Mouse (Mus musculus) 3134 (cell line): ENCODE measurements around the gene Gm16867.
"Not testable (repeated sequence)": the region's sequence is repeated elsewhere in the genome, so short reads cannot be mapped to it uniquely, and the experiment has no call there.

ENCODE experiments used
- DNase-seq: peaks from one replicate; pipeline ENCODE4 v3.0.0-alpha.2; 2011; ENCODE audit warnings: low spot score; ENCODE audit not compliant: insufficient read length; ENCODE audit errors: extremely low read depth

Gene Gm16867

DNA sequence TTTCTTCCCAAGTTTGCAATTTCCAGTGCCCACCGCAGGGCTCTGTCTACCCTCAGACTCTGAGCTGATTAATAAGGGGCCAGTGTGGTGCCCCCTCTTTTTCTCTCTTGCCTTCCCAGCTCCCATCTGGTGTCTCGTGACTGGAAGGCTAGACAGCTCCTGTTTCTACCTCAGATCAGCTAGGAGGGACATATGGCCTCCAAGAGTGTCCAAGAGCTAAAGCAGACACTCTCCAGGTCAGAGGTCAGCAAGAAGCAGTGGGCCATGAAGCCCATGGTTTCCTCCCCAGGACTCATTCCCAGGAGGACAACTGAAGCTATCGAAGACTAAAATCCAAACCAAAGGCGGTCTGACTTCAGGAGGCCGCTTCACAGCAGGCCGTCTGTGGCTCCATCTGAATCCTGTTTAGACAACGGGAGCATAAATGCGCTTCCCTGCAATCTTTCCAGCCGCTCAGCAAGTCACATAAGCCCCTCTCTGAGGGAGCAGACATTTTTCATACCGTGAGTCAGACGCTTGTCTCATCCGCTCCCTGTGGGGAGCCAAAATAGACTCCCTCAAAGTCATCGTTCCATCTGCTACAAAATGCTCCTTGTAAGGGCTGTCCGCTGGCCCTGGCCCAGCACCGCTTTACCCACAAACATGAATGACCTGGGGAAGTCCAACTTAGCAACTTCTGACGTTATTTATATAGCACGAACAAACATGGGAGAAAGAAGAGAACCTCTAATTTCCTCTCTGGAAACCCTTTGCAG, 35.4 kb downstream of the Gm16867 start:
- DNase-seq = not testable (repeated sequence)

DNA sequence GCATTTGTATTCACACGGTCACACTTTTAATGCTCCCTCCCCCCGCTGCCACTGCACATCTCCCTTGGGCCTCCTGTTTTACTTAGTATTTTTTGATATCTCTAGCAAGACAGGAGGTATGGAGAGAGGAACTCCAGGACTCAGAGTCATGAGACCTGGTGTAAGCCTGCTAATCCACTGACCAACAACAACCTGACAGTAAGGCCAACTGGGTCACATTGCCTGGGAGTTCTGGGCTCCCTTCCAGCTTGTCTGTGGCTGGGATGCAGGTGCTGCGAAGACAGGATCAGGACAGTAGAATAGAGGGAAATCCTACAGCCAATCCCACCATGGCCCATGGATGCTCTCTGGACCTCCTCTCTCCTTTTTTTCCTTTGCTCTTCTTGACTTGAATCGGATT, 38.7 kb downstream of the Gm16867 start:
- DNase-seq = not testable (repeated sequence)

DNA sequence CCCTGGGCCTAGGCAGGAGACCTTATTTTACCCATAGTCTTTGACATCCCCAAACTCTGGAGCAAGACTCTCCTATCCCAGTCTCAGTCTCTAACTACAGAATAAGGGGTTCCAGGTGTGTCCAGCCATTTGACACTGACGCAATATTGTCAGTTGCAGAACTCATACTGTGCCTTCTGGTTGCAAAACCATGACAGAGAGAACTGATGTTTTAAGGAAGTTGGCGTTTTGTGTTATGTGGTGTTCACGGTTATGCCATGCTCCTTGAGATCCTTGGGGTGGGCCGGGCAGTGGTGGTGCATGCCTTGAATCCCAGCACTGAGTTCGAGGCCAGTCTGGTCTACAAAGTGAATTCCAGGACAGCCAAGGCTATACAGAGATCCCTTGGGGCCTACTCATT, 45.5 kb downstream of the Gm16867 start:
- not testable (repeated sequence) for DNase-seq

DNA sequence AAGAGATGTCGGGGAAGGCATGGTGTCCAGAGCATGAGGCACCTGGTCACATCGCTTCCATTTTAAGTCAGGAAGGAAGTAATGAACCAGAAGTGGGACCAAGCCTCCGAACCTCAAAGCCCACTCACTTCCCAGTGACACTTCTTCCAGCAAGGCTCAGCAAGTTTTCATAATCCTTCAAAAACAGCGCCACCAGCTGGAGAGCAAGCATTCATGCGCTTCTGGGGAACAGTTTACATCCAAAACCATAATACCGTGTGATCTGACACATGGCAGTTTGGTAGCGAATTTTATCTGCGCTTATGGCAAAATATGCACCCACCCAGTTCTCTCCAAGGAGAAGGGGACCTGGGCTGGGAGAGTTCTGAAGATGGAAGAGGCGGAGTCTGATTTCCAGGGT, 48.5 kb downstream of the Gm16867 start:
- not testable (repeated sequence) for DNase-seq

DNA sequence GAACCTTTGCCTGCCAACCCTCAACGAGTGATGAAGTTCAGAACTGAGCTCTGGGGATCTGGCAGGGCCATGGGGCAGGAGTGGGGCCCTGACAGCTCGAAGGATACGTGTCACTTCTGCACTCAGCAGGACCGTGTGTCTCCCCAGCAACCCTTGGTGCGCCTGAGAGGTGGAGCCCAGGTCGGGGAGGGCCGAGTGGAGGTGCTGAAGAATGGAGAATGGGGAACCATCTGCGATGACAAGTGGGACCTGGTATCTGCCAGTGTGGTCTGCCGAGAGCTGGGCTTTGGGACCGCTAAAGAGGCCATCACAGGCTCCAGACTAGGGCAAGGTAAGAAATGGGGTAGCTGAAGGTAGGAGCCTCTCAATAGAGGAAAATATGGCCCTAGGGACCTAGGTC, 54.3 kb downstream of the Gm16867 start:
- not testable (repeated sequence) for DNase-seq

DNA sequence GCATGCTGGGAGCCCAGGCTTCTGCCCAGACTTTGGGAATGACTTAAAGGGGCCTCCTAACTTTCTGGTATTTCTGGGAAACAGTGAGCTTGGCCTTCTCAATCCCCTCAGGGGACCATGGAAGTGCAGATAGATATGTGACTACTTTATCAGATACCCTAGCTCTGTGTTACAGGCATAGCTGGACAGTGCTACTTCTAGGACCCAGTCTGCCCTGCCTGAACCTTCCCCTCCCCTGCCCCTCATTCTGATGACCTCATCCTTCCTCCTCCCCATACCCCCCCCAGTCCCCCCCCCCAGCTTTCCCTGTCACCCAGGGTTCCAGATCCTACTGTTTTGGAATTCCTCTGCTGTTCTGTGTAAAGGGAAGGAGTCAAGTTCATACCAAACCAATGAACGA, 56.2 kb downstream of the Gm16867 start:
- not testable (repeated sequence) for DNase-seq

DNA sequence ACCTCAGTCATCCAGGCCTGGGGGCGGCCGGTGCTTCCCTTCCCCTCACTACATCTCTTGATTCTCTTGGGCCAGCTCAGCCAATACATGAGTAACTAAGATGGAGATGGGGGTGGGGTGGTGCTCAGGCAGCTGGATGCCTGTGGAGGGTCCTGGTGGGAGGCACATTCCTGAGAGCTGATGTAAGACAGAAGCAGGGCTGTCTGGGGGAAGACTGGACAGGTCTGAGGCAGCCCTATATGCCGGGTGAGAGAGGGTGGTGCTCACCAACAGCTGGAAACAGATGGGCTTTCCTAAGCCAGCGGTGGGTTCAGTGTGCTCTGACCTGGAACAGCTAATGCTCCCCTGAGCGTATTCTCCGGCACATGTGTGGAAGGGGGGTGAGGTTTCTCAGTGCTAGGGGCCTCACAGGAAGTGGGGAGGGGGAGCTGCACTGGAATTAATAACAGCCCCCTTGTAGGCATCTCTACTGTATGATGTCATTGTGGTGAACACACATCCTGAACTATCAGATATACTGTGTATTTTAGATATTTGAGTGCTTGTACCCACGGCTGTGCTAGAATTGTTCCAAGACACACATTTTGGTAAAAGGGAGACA, 60.0 kb downstream of the Gm16867 start:
- not testable (repeated sequence) for DNase-seq

DNA sequence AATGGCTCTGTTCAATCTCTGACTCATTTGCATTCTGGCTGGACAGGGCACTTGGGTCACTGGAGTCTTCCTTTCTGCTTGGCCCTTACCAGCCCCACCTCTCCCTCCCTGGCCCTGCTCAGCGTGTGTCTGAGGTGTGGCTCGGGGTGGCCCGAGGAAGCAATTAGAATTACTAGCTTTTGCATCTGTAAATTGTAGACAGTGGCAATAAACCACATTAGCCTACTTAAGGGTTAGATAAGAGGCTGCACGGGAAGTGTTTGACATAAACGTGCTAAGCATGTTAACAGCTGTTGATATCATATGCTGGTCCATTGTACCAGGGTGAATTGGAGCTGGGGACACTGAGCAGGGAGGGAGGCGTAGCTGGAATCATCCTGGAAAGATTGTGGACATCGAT, 62.2 kb downstream of the Gm16867 start:
- DNase-seq = not testable (repeated sequence)

DNA sequence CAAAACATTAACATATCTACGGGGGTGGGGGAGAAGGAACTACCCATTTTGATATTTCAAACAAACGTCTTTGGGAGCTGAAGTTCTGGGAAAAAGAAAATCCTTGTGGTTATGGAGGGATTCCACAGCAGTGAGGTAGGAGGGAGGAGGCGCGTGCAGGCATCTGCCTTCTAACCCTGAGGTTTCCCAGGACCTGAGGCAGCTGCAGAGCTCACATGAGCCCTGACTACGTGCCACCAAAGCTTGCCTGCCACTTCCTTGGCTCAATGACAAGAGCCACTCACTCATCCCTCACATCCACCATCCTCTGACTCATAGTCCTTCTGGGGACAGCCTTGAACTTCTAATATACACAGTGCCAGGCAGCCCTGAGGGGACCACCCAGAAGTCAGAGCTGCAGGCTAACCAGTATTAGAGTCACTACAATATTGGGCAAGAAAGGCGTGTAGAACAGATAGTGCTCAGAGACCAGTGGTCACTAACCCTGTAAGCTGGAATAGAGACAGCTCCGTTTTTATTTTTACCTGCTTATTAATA, 64.4 kb downstream of the Gm16867 start:
- not testable (repeated sequence) for DNase-seq

DNA sequence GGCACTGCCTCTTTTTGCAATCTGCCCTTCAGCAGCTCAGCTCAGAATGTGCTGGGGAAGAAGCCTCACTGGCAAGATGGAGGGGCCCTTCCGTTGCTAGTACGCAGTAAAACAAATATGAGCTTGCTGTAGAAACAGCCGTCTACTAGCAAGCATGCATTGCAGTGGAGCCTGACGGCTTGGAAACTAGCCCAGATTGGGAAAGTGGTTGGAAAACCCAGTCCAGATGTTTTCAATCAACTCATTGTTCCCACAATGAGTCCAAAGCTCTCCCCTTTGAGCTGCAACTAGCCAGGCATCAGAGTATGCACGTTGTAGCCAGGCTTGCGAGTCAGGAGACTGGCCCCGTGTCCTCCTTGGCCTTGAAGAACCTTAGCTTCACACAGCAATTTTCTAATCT, 82.2 kb downstream of the Gm16867 start:
- not testable (repeated sequence) for DNase-seq

DNA sequence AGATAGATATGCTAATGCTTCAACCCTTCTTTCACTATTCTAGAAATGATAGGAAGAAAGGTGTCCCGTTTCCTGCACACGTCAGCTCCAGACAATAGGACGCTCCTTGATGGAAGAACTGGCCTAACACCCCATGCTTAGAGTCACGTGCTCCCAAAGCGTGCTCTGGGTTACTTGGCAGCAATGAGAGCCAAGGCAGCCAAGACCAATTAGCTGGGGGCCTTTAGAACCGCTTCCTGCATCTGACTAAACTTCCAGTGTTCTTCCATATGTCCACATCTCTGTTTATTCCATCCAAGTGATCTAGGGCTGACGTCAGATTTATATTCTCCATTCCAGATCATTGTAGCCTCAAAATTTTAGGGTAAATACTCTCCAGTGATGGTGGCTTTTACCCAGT, 85.6 kb downstream of the Gm16867 start:
- not testable (repeated sequence) for DNase-seq
